Mouse (Mus musculus): ENCODE measurements around the gene Dnajc22. TPM values are rescaled to one million over a fixed set of nuclear protein-coding genes. Genes with fewer than 3 reads are reported as not detected.
A peak's percentile ranks its signal among the peaks of the same experiment; 100 is the strongest.
"Not testable (repeated sequence)": the region's sequence is repeated elsewhere in the genome, so short reads cannot be mapped to it uniquely, and the experiment has no call there.

The Dnajc22 gene
- total RNA-seq (2014; rRNA removed; ENCODE audit: low replicate concordance) (2.3 TPM in 1 of 2 replicates, not detected in the other), polyA plus RNA-seq (2015; fragmentation: Nextera tagmentation; extraction: Ambion mirVana) (0.29 and 0.61 TPM in 2 replicates)

- DNase-seq (ENCODE audit: low spot score) (no peak), ATAC-seq (ENCODE audit: insufficient read depth, low read depth) (no peak)
- no peak for TF ChIP-seq EP300 (IDR thresholded peaks at IDR 0.05; ENCODE audit: low read depth)
- no peak for TF ChIP-seq CTCF (IDR thresholded peaks at IDR 0.05; ENCODE audit: low read depth)
- peaks cover 19% of the 10 kb centered on the region for H3K4me1 ChIP-seq (ENCODE audit: control insufficient read depth, insufficient read depth)
- H3K9me3 ChIP-seq (replicated peaks; ENCODE audit: control insufficient read depth, low read length): no peaks in the 10 kb centered on the region
- H3K4me2 ChIP-seq (ENCODE audit: low read depth, low read length): peak within 1 kb of the TSS; percentile 80
- peaks cover 95% of the 10 kb centered on the region for H3K27me3 ChIP-seq (ENCODE audit: control insufficient read depth, insufficient read depth, low read length)
- H3K36me3 ChIP-seq (replicated peaks; ENCODE audit: control insufficient read depth, insufficient read depth, low read length): no peaks in the 10 kb centered on the region
- 0 out of 2 replicates have a peak within 1 kb of the TSS, but pooled peaks have one; percentile 26 for H3K9ac ChIP-seq (replicated peaks; ENCODE audit: low read depth, low read length)
- 71% methylated on average over 8 of the region's 8 CpGs for WGBS
- H3K27ac ChIP-seq (ENCODE audit: low read depth): no peak within 1 kb of the TSS
- H3K4me3 ChIP-seq (ENCODE audit: low read depth, low read length): peak within 1 kb of the TSS; percentile 46
Observed at GRCm38 (mm10) chr15:99092870-99093269, at the start of gene Dnajc22. Gene Dnajc22, plus strand, starts transcription at chr15:99093170.

GRCm38 (mm10) chr15:99044854-99045253 lies 48.1 kb upstream of the Dnajc22 start:
- ATAC-seq (ENCODE audit: insufficient read depth, low read depth) (peak; percentile 40; the same call in 1 of the 2 replicates), DNase-seq (ENCODE audit: low spot score) (peak; percentile 28)
- Histone ChIP-seq H3K27me3 (ENCODE audit: control insufficient read depth, insufficient read depth, low read length) (0 out of 2 replicates have a peak, but pooled peaks cover 5% of the 10 kb centered on the region), H3K36me3 (replicated peaks; ENCODE audit: control insufficient read depth, insufficient read depth, low read length) (no peaks in the 10 kb centered on the region), H3K4me3 (ENCODE audit: low read depth, low read length) (no peak overlapping the region), H3K9ac (replicated peaks; ENCODE audit: low read depth, low read length) (no peak overlapping the region), H3K4me1 (ENCODE audit: control insufficient read depth, insufficient read depth) (no peaks in the 10 kb centered on the region), H3K9me3 (replicated peaks; ENCODE audit: control insufficient read depth, low read length) (no peaks in the 10 kb centered on the region), H3K4me2 (ENCODE audit: low read depth, low read length) (no peak overlapping the region), H3K27ac (ENCODE audit: low read depth) (no peak overlapping the region)
- no peak for TF ChIP-seq CTCF (IDR thresholded peaks at IDR 0.05; ENCODE audit: low read depth)
- TF ChIP-seq EP300 (IDR thresholded peaks at IDR 0.05; ENCODE audit: low read depth): no peak
- WGBS: 26% methylated on average over 3 of the region's 3 CpGs

GRCm38 (mm10) chr15:99045734-99046133 lies 47.2 kb upstream of the Dnajc22 start:
- H3K4me3 ChIP-seq (ENCODE audit: low read depth, low read length); H3K9me3 ChIP-seq (replicated peaks; ENCODE audit: control insufficient read depth, low read length); ATAC-seq (ENCODE audit: insufficient read depth, low read depth); H3K27ac ChIP-seq (ENCODE audit: low read depth); H3K36me3 ChIP-seq (replicated peaks; ENCODE audit: control insufficient read depth, insufficient read depth, low read length); H3K4me1 ChIP-seq (ENCODE audit: control insufficient read depth, insufficient read depth); DNase-seq (ENCODE audit: low spot score); H3K4me2 ChIP-seq (ENCODE audit: low read depth, low read length); H3K9ac ChIP-seq (replicated peaks; ENCODE audit: low read depth, low read length); H3K27me3 ChIP-seq (ENCODE audit: control insufficient read depth, insufficient read depth, low read length): not testable (repeated sequence)
- 76% methylated on average over 6 of the region's 6 CpGs for WGBS

- no peak overlapping the region for H3K4me3 ChIP-seq (ENCODE audit: low read depth, low read length)
- no peak overlapping the region for H3K9ac ChIP-seq (replicated peaks; ENCODE audit: low read depth, low read length)
- no peaks in the 10 kb centered on the region for H3K9me3 ChIP-seq (replicated peaks; ENCODE audit: control insufficient read depth, low read length)
- H3K36me3 ChIP-seq (replicated peaks; ENCODE audit: control insufficient read depth, insufficient read depth, low read length): no peaks in the 10 kb centered on the region
- H3K27me3 ChIP-seq (ENCODE audit: control insufficient read depth, insufficient read depth, low read length): peaks cover 32% of the 10 kb centered on the region
- ATAC-seq (ENCODE audit: insufficient read depth, low read depth) (no peak), DNase-seq (ENCODE audit: low spot score) (peak; percentile 76)
- TF ChIP-seq EP300 (IDR thresholded peaks at IDR 0.05; ENCODE audit: low read depth) (no peak), CTCF (IDR thresholded peaks at IDR 0.05; ENCODE audit: low read depth) (peak; percentile 92)
- 33% methylated on average over 13 of the region's 13 CpGs for WGBS
- no peak overlapping the region for H3K4me2 ChIP-seq (ENCODE audit: low read depth, low read length)
- H3K27ac ChIP-seq (ENCODE audit: low read depth): no peak overlapping the region
- no peaks in the 10 kb centered on the region for H3K4me1 ChIP-seq (ENCODE audit: control insufficient read depth, insufficient read depth)
Observed at GRCm38 (mm10) chr15:99049473-99050253, 43.3 kb upstream of the Dnajc22 start.

GRCm38 (mm10) chr15:99053373-99053772 lies 39.6 kb upstream of the Dnajc22 start:
- DNase-seq (ENCODE audit: low spot score): no peak
- H3K4me1 ChIP-seq (ENCODE audit: control insufficient read depth, insufficient read depth): peaks cover 4% of the 10 kb centered on the region; the same call in 1 of the 2 replicates
- no peaks in the 10 kb centered on the region for H3K36me3 ChIP-seq (replicated peaks; ENCODE audit: control insufficient read depth, insufficient read depth, low read length)
- ATAC-seq (ENCODE audit: insufficient read depth, low read depth): no peak; the same call in 1 of the 2 replicates
- no peak overlapping the region for H3K9ac ChIP-seq (replicated peaks; ENCODE audit: low read depth, low read length)
- H3K4me2 ChIP-seq (ENCODE audit: low read depth, low read length): no peak overlapping the region
- H3K9me3 ChIP-seq (replicated peaks; ENCODE audit: control insufficient read depth, low read length): no peaks in the 10 kb centered on the region
- peaks cover 64% of the 10 kb centered on the region for H3K27me3 ChIP-seq (ENCODE audit: control insufficient read depth, insufficient read depth, low read length)
- no peak overlapping the region for H3K4me3 ChIP-seq (ENCODE audit: low read depth, low read length)
- 20% methylated on average over 9 of the region's 9 CpGs for WGBS
- no peak overlapping the region for H3K27ac ChIP-seq (ENCODE audit: low read depth)
- TF ChIP-seq EP300 (IDR thresholded peaks at IDR 0.05; ENCODE audit: low read depth) (no peak), CTCF (IDR thresholded peaks at IDR 0.05; ENCODE audit: low read depth) (no peak)

All from heart, postnatal 0 days (tissue).